Mouse (Mus musculus) heart, embryonic 14.5 days (tissue): ENCODE results near the gene Prrx1. TPM values are rescaled to one million over a fixed set of nuclear protein-coding genes. Genes with fewer than 3 reads are reported as not detected.

Source experiments
- ATAC-seq: fragments of 200-750 bp; cut with Nextera tagmentation; 2 replicates; pipeline ENCODE4 v1.8.0; 2017; ENCODE audit warnings: low read depth, moderate TSS enrichment; ENCODE audit not compliant: insufficient number of reproducible peaks, insufficient read depth, low FRiP score
- H3K27ac ChIP-seq, 2 experiments: fragments of 200-500 bp in 1 of 2; fragments of 300-500 bp in 1 of 2; sonication (generic) in 1 of 2; replicated peaks in 1 of 2; 2 replicates each; pipeline ENCODE4 v1.5.1; 2012 to 2014; ENCODE audit warnings: low read depth in 2 of 2, low read length in 2 of 2, control low read depth in 1 of 2, mild to moderate bottlenecking in 1 of 2, mixed read lengths in 1 of 2; ENCODE audit not compliant: control insufficient read depth in 1 of 2, insufficient read depth in 1 of 2
- H3K27me3 ChIP-seq: fragments of 300-500 bp; sonication (generic); 2 replicates; pipeline ENCODE4 v1.6.1; 2014; ENCODE audit warnings: mild to moderate bottlenecking, low read length, control low read depth; ENCODE audit not compliant: control insufficient read depth, insufficient read depth
- H3K36me3 ChIP-seq: fragments of 300-500 bp; sonication (generic); 2 replicates; pipeline ENCODE4 v1.6.1; 2014; ENCODE audit warnings: mild to moderate bottlenecking, control low read depth, low read length, mixed read lengths; ENCODE audit not compliant: control insufficient read depth, insufficient read depth
- H3K4me1 ChIP-seq, 2 experiments: fragments of 200-500 bp in 1 of 2; fragments of 300-500 bp in 1 of 2; sonication (generic) in 1 of 2; 2 replicates each; pipeline ENCODE4 v1.6.1; 2012 to 2014; ENCODE audit warnings: low read length in 2 of 2, control low read depth in 1 of 2, mixed read lengths in 1 of 2; ENCODE audit not compliant: control insufficient read depth in 2 of 2, insufficient read depth in 2 of 2
- H3K4me2 ChIP-seq: fragments of 300-500 bp; sonication (generic); 2 replicates; pipeline ENCODE4 v1.6.1; 2014; ENCODE audit warnings: mild to moderate bottlenecking, low read length
- H3K4me3 ChIP-seq, 2 experiments: fragments of 200-500 bp in 1 of 2; fragments of 300-500 bp in 1 of 2; sonication (generic) in 1 of 2; 2 replicates each; pipeline ENCODE4 v1.5.1; 2012 to 2014; ENCODE audit warnings: low read length in 2 of 2, mild to moderate bottlenecking in 2 of 2, control low read depth in 1 of 2, low read depth in 1 of 2, moderate library complexity in 1 of 2; ENCODE audit not compliant: control insufficient read depth in 1 of 2, insufficient read depth in 1 of 2
- H3K9ac ChIP-seq: fragments of 300-500 bp; sonication (generic); 2 replicates; pipeline ENCODE4 v1.6.1; 2014; ENCODE audit warnings: mild to moderate bottlenecking, low read length
- H3K9me3 ChIP-seq: fragments of 300-500 bp; sonication (generic); 2 replicates; pipeline ENCODE4 v1.6.1; 2016; ENCODE audit warnings: low read length, control low read depth; ENCODE audit not compliant: control insufficient read depth
- WGBS: fragments of 180-500 bp; shearing (Covaris S2); extraction: QIAGEN DNeasy Blood & Tissue Kit; methylation state at CpG from one replicate; pipeline ENCODE4 v1.1.7; 2014; 5-methylcytosine and 5-hydroxymethylcytosine counted together
- polyA plus RNA-seq: library from polyadenylated mRNA; unstranded; fragments of >200 nt; fragmentation: Nextera tagmentation; extraction: Ambion mirVana; gene quantifications from 2 replicates; pipeline ENCODE4 v1.2.1, GENCODE M21; 2014

Gene Prrx1
- polyA plus RNA-seq, 1 experiment from 2014 or later, result 8.9 TPM

- H3K9me3 ChIP-seq, result no peaks in the 10 kb centered on the region
- no peak overlapping the region for H3K27ac ChIP-seq
- H3K9ac ChIP-seq, result no peak overlapping the region
- H3K27me3 ChIP-seq, result no peaks in the 10 kb centered on the region
- no peaks in the 10 kb centered on the region for H3K36me3 ChIP-seq
- no peak overlapping the region for H3K4me2 ChIP-seq
- peaks cover 2 to 7% of the 10 kb centered on the region in 2 experiments; a peak in 2 of 4 replicates for H3K4me1 ChIP-seq
- H3K4me3 ChIP-seq, result no peak overlapping the region
- 71% methylated on average over 4 of the region's 4 CpGs for WGBS
- no peak for ATAC-seq
Measured at GRCm38 (mm10) chr1:163356167-163356566, 42.7 kb upstream of the Prrx1 start.

- 46% methylated on average over 3 of the region's 3 CpGs for WGBS
- H3K27ac ChIP-seq, result no peak overlapping the region
- H3K9ac ChIP-seq, result no peak overlapping the region
- H3K4me2 ChIP-seq, result no peak overlapping the region
- H3K4me1 ChIP-seq, result peaks cover under 1 to 2% of the 10 kb centered on the region in 2 experiments; a peak in 2 of 4 replicates
- H3K4me3 ChIP-seq, result no peak overlapping the region
- no peak for ATAC-seq
- H3K9me3 ChIP-seq, result no peaks in the 10 kb centered on the region
- H3K27me3 ChIP-seq, result no peaks in the 10 kb centered on the region
- H3K36me3 ChIP-seq, result no peaks in the 10 kb centered on the region
Measured at GRCm38 (mm10) chr1:163355626-163356156, 42.2 kb upstream of the Prrx1 start.

DNA sequence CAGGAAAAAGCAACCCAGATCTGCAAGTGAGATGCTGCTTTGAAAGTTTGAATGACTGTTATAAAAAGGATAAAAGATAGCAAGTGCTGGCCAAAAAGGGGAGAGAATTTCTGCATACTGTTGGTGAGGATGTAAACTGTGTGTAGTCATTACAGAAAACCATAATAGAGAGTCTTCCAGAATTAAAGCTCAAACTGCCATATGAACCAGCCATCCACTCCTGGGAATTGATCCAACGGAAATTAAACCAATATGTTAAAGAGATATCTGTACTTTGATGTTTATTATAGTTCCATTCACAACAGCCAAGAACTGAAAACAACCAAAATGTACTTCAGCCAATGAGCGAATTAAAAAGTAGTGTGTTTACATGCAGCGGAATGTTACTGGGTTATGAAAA is 37.5 kb upstream of the Prrx1 start:
- H3K36me3 ChIP-seq, result no peaks in the 10 kb centered on the region
- ATAC-seq, result no peak
- WGBS, result 85% methylated on average over 3 of the region's 3 CpGs
- no peaks in the 10 kb centered on the region for H3K4me1 ChIP-seq
- no peaks in the 10 kb centered on the region for H3K27me3 ChIP-seq
- H3K9me3 ChIP-seq, result no peaks in the 10 kb centered on the region
- no peak overlapping the region for H3K4me2 ChIP-seq
- no peak overlapping the region for H3K4me3 ChIP-seq
- no peak overlapping the region for H3K9ac ChIP-seq
- no peak overlapping the region for H3K27ac ChIP-seq

DNA sequence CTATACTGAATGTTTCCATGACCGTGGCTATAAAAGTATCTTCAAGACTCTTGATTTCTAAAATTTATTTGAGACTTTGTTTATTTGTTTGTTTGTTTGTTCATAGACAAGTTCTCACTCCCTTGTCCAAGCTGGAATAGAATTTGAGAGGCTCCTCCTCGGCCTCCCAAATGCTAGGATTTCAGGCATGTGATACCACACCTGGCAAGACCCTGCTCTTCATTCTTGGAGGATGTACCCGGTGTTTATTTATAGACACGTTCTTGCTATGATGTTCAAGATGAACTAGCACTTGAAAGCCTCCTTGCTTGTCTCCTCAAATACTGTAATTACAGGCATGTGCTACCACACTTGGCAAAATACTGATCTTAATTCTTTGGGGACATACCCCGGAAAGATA is 32.0 kb upstream of the Prrx1 start:
- no peaks in the 10 kb centered on the region for H3K27me3 ChIP-seq
- no peak overlapping the region for H3K4me3 ChIP-seq
- H3K9me3 ChIP-seq, result no peaks in the 10 kb centered on the region
- H3K36me3 ChIP-seq, result no peaks in the 10 kb centered on the region
- H3K27ac ChIP-seq, result no peak overlapping the region
- H3K4me1 ChIP-seq, result no peaks in the 10 kb centered on the region
- H3K4me2 ChIP-seq, result no peak overlapping the region
- ATAC-seq, result no peak
- no peak overlapping the region for H3K9ac ChIP-seq
- 69% methylated on average over 5 of the region's 5 CpGs for WGBS

GRCm38 (mm10) chr1:163344931-163345330 is 31.4 kb upstream of the Prrx1 start:
- Histone ChIP-seq H3K27ac (no peak overlapping the region), H3K4me1 (no peaks in the 10 kb centered on the region), H3K27me3 (no peaks in the 10 kb centered on the region), H3K4me3 (no peak overlapping the region), H3K9me3 (no peaks in the 10 kb centered on the region), H3K36me3 (no peaks in the 10 kb centered on the region), H3K4me2 (no peak overlapping the region), H3K9ac (no peak overlapping the region)
- WGBS, result 34% methylated on average over 1 of the region's 1 CpGs
- no peak for ATAC-seq

GRCm38 (mm10) chr1:163339219-163339561 is 25.7 kb upstream of the Prrx1 start:
- WGBS, result 80% methylated on average over 3 of the region's 3 CpGs
- Histone ChIP-seq H3K4me2 (no peak overlapping the region), H3K4me1 (peaks cover 2 to 10% of the 10 kb centered on the region in 2 experiments; a peak in 2 of 4 replicates), H3K9me3 (no peaks in the 10 kb centered on the region), H3K4me3 (no peak overlapping the region), H3K27ac (no peak overlapping the region), H3K36me3 (no peaks in the 10 kb centered on the region), H3K9ac (no peak overlapping the region), H3K27me3 (no peaks in the 10 kb centered on the region)
- ATAC-seq, result no peak

- 63% methylated on average over 7 of the region's 7 CpGs for WGBS
- Histone ChIP-seq H3K4me2 (no peak overlapping the region), H3K27ac (no peak overlapping the region), H3K36me3 (no peaks in the 10 kb centered on the region), H3K4me3 (no peak overlapping the region), H3K9me3 (no peaks in the 10 kb centered on the region), H3K9ac (no peak overlapping the region), H3K27me3 (no peaks in the 10 kb centered on the region), H3K4me1 (peaks cover 2 to 10% of the 10 kb centered on the region in 2 experiments; a peak in 2 of 4 replicates)
- no peak for ATAC-seq
Measured at GRCm38 (mm10) chr1:163338525-163339218, 25.2 kb upstream of the Prrx1 start.

GRCm38 (mm10) chr1:163337821-163338220 is 24.3 kb upstream of the Prrx1 start:
- no peak overlapping the region for H3K9ac ChIP-seq
- H3K27ac ChIP-seq, result no peak overlapping the region
- ATAC-seq, result no peak
- H3K9me3 ChIP-seq, result no peaks in the 10 kb centered on the region
- H3K36me3 ChIP-seq, result no peaks in the 10 kb centered on the region
- H3K4me1 ChIP-seq, result peaks cover 2 to 10% of the 10 kb centered on the region in 2 experiments; a peak in 2 of 4 replicates
- WGBS, result 29% methylated on average over 2 of the region's 2 CpGs
- no peaks in the 10 kb centered on the region for H3K27me3 ChIP-seq
- H3K4me2 ChIP-seq, result no peak overlapping the region
- H3K4me3 ChIP-seq, result no peak overlapping the region
